Mouse (Mus musculus): ENCODE measurements at regions not wholly inside any gene's neighbourhood (a gene's known extent, or its start where the extent isn't known, plus 50 kb on each side); places are given as distances from the start of the nearest gene placed in this dataset.

DNA sequence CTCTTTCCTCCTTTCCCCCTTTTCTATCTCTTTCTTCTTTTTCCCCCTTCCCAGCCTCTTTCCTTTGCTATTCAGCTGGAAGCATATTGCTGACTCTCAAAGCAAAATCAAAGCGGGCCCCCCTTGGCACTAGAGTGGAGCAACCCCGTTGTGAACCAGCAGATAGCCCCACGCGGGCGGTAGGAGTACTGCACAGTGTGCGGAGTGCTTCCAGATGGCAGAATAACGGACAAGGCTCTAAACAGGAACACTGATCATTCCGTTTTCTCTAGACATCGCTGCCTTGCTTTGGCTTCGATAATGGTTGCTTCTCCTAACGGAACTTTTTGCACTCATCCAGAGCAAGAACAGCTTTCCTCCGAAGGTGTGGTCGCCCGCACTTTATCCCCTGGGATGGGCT lies 193.0 kb downstream of the En1 start:
- H3ac ChIP-seq (ENCODE audit: control insufficient read depth, insufficient read length, low read depth): no peak overlapping the region
- H3K79me2 ChIP-seq (ENCODE audit: control insufficient read depth, insufficient read depth): no peaks in the 10 kb centered on the region
- TF ChIP-seq USF1 (IDR thresholded peaks at IDR 0.05; ENCODE audit: low read depth) (no peak), CEBPB (IDR thresholded peaks at IDR 0.05; ENCODE audit: low read depth) (no peak), MYOD1 (IDR thresholded peaks at IDR 0.05; ENCODE audit: control insufficient read depth, insufficient read length, low read depth) (no peak), MYOG (IDR thresholded peaks at IDR 0.05; ENCODE audit: control insufficient read depth, extremely low read depth, insufficient read length) (no peak), CTCF (IDR thresholded peaks at IDR 0.05; ENCODE audit: control insufficient read depth, insufficient read depth, insufficient read length) (no peak), MAX (IDR thresholded peaks at IDR 0.05) (no peak), FOSL1 (IDR thresholded peaks at IDR 0.05; ENCODE audit: insufficient read depth, low read length, poor library complexity, severe bottlenecking) (no peak)
- no peaks in the 10 kb centered on the region for H3K79me3 ChIP-seq (ENCODE audit: low read depth)
- no peaks in the 10 kb centered on the region for H3K36me3 ChIP-seq (ENCODE audit: control insufficient read depth, insufficient read depth)
- no peaks in the 10 kb centered on the region for H3K27me3 ChIP-seq (ENCODE audit: control insufficient read depth, insufficient read depth, insufficient read length)
- no peak overlapping the region for H3K4me3 ChIP-seq (ENCODE audit: insufficient read depth, poor library complexity, severe bottlenecking)

DNA sequence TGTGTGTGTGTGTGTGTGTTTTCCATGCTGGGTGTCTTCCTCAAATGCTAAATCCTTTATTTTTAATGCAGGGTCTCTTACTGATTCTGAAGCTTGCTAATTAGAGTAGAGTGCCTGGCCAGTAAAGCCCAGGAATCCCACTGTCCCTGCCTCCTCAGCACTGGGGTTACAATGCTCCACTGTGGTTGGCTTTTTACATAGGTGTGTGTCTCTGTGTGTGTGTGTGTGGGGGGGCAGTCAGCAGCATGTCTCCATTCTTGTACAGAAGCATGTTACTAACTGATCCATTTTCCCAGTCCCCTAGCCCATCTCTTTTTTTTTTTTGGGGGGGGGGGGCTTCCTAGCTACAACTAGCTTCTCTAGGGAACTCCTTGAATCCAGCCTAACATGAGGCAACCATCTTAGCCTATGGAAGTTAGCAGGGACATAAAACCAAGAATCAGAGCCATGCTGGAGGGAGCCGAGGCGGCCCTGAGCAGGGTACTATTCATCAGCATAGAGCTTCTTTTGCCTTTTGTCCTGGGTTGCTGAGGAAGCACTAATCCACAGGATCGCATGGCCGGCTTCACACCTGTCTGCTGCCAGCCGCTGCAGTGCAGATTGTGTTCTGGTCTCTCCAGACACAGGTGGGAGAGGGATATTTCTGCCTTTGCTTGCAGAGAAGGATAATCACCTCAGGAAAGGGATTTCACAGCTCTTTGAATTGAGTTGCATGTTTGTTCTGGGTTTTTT lies 199.2 kb downstream of the En1 start:
- no peak for TF ChIP-seq FOSL1 (IDR thresholded peaks at IDR 0.05; ENCODE audit: insufficient read depth, low read length, poor library complexity, severe bottlenecking)
- no peak for TF ChIP-seq MYOG (IDR thresholded peaks at IDR 0.05; ENCODE audit: control insufficient read depth, extremely low read depth, insufficient read length)
- TF ChIP-seq USF1 (IDR thresholded peaks at IDR 0.05; ENCODE audit: low read depth): no peak
- no peak for TF ChIP-seq MAX (IDR thresholded peaks at IDR 0.05)
- TF ChIP-seq CTCF (IDR thresholded peaks at IDR 0.05; ENCODE audit: control insufficient read depth, insufficient read depth, insufficient read length): no peak
- no peak for TF ChIP-seq MYOD1 (IDR thresholded peaks at IDR 0.05; ENCODE audit: control insufficient read depth, insufficient read length, low read depth)
- TF ChIP-seq CEBPB (IDR thresholded peaks at IDR 0.05; ENCODE audit: low read depth): no peak
- no peak overlapping the region for H3ac ChIP-seq (ENCODE audit: control insufficient read depth, insufficient read length, low read depth)
- H3K27me3 ChIP-seq (ENCODE audit: control insufficient read depth, insufficient read depth, insufficient read length): no peaks in the 10 kb centered on the region
- H3K79me3 ChIP-seq (ENCODE audit: low read depth): no peaks in the 10 kb centered on the region
- H3K36me3 ChIP-seq (ENCODE audit: control insufficient read depth, insufficient read depth): no peaks in the 10 kb centered on the region
- no peak overlapping the region for H3K4me3 ChIP-seq (ENCODE audit: insufficient read depth, poor library complexity, severe bottlenecking)
- no peaks in the 10 kb centered on the region for H3K79me2 ChIP-seq (ENCODE audit: control insufficient read depth, insufficient read depth)

DNA sequence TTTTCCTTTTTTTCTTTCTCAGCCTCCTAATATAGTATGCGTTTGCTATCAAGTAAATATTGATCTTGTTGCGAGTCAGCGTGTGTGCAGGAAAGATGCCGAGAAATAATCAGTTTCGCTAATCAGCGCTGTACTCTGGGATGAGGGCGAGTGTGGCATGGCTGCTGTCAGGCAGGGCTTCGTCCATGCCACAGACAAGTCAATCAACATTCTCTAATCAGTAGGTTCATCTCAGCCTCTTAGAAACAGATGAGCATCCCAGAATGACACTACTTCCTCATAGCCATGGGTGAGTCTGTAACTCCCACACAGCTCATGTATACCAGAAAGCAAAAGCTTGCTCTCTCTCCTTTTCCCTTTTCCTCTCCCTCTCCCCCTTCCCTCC lies 199.8 kb downstream of the En1 start:
- Histone ChIP-seq H3K4me3 (ENCODE audit: insufficient read depth, poor library complexity, severe bottlenecking) (no peak overlapping the region), H3ac (ENCODE audit: control insufficient read depth, insufficient read length, low read depth) (no peak overlapping the region), H3K79me3 (ENCODE audit: low read depth) (no peaks in the 10 kb centered on the region), H3K79me2 (ENCODE audit: control insufficient read depth, insufficient read depth) (no peaks in the 10 kb centered on the region), H3K36me3 (ENCODE audit: control insufficient read depth, insufficient read depth) (no peaks in the 10 kb centered on the region), H3K27me3 (ENCODE audit: control insufficient read depth, insufficient read depth, insufficient read length) (no peaks in the 10 kb centered on the region)
- TF ChIP-seq MYOG (IDR thresholded peaks at IDR 0.05; ENCODE audit: control insufficient read depth, extremely low read depth, insufficient read length) (no peak), FOSL1 (IDR thresholded peaks at IDR 0.05; ENCODE audit: insufficient read depth, low read length, poor library complexity, severe bottlenecking) (no peak), MYOD1 (IDR thresholded peaks at IDR 0.05; ENCODE audit: control insufficient read depth, insufficient read length, low read depth) (no peak), MAX (IDR thresholded peaks at IDR 0.05) (no peak), CTCF (IDR thresholded peaks at IDR 0.05; ENCODE audit: control insufficient read depth, insufficient read depth, insufficient read length) (no peak), USF1 (IDR thresholded peaks at IDR 0.05; ENCODE audit: low read depth) (no peak), CEBPB (IDR thresholded peaks at IDR 0.05; ENCODE audit: low read depth) (no peak)

DNA sequence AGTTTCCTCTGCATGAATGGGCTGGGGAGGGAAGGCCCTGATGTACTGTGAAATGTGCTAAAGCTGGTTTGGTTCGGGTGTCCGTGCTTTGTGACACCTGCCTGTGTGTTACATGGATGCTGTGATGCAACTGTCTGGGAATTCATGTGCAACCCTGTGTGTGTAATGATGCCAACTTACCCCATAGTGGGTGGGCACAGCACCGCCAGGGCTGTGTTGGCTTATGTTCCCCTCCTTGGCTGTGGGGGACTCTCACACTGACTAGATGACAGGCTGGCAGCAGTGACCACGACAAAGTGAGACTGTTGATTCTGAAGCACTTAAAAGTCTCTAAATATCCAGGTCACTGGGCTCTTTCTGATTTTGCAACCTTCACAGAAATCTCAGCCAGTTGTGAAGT lies 212.2 kb downstream of the En1 start:
- Histone ChIP-seq H3K79me2 (ENCODE audit: control insufficient read depth, insufficient read depth) (no peaks in the 10 kb centered on the region), H3K27me3 (ENCODE audit: control insufficient read depth, insufficient read depth, insufficient read length) (no peaks in the 10 kb centered on the region), H3K36me3 (ENCODE audit: control insufficient read depth, insufficient read depth) (no peaks in the 10 kb centered on the region), H3K4me3 (ENCODE audit: insufficient read depth, poor library complexity, severe bottlenecking) (no peak overlapping the region), H3K79me3 (ENCODE audit: low read depth) (no peaks in the 10 kb centered on the region), H3ac (ENCODE audit: control insufficient read depth, insufficient read length, low read depth) (no peak overlapping the region)
- no peak for TF ChIP-seq FOSL1 (IDR thresholded peaks at IDR 0.05; ENCODE audit: insufficient read depth, low read length, poor library complexity, severe bottlenecking)
- no peak for TF ChIP-seq CEBPB (IDR thresholded peaks at IDR 0.05; ENCODE audit: low read depth)
- TF ChIP-seq USF1 (IDR thresholded peaks at IDR 0.05; ENCODE audit: low read depth): no peak
- no peak for TF ChIP-seq MYOG (IDR thresholded peaks at IDR 0.05; ENCODE audit: control insufficient read depth, extremely low read depth, insufficient read length)
- no peak for TF ChIP-seq CTCF (IDR thresholded peaks at IDR 0.05; ENCODE audit: control insufficient read depth, insufficient read depth, insufficient read length)
- TF ChIP-seq MYOD1 (IDR thresholded peaks at IDR 0.05; ENCODE audit: control insufficient read depth, insufficient read length, low read depth): no peak
- TF ChIP-seq MAX (IDR thresholded peaks at IDR 0.05): no peak

DNA sequence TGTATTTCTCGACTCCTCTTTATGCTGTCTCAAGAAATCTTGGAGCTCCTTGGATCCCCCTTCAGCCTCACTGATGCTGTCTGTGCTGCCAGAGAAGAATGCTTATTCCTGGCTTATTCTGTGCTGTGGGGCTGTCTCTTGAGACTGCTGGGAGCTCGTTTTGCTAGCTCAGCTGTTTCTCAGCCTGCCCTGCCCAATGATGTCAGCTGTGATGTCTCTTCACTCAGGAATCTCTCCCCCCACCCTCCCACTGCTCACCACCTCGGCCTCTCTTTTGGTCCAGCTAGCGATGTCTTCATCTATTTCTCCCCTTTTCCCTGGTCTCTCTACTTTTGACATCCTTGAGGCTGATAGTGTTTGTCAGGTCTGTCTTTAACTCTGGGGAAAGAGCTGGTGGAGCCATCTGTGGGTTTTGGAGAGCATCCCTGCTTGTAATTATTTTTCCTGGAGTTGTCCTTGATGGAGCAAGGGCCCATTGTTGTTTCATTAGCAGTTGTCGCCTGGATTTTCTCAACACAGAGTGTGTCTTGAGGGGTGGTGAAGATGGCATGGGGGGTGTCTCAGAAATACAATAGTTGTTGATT lies 214.1 kb downstream of the En1 start:
- TF ChIP-seq MYOD1 (IDR thresholded peaks at IDR 0.05; ENCODE audit: control insufficient read depth, insufficient read length, low read depth): no peak
- TF ChIP-seq CTCF (IDR thresholded peaks at IDR 0.05; ENCODE audit: control insufficient read depth, insufficient read depth, insufficient read length): no peak
- no peak for TF ChIP-seq MAX (IDR thresholded peaks at IDR 0.05)
- TF ChIP-seq FOSL1 (IDR thresholded peaks at IDR 0.05; ENCODE audit: insufficient read depth, low read length, poor library complexity, severe bottlenecking): no peak
- no peak for TF ChIP-seq CEBPB (IDR thresholded peaks at IDR 0.05; ENCODE audit: low read depth)
- TF ChIP-seq MYOG (IDR thresholded peaks at IDR 0.05; ENCODE audit: control insufficient read depth, extremely low read depth, insufficient read length): no peak
- no peak for TF ChIP-seq USF1 (IDR thresholded peaks at IDR 0.05; ENCODE audit: low read depth)
- H3ac ChIP-seq (ENCODE audit: control insufficient read depth, insufficient read length, low read depth): no peak overlapping the region

More for the DNA sequence above, 214.1 kb downstream of the En1 start:
- H3K79me3 ChIP-seq (ENCODE audit: low read depth): no peaks in the 10 kb centered on the region
- H3K27me3 ChIP-seq (ENCODE audit: control insufficient read depth, insufficient read depth, insufficient read length): no peaks in the 10 kb centered on the region
- H3K79me2 ChIP-seq (ENCODE audit: control insufficient read depth, insufficient read depth): no peaks in the 10 kb centered on the region
- H3K4me3 ChIP-seq (ENCODE audit: insufficient read depth, poor library complexity, severe bottlenecking): no peak overlapping the region
- H3K36me3 ChIP-seq (ENCODE audit: control insufficient read depth, insufficient read depth): no peaks in the 10 kb centered on the region
